Mouse (Mus musculus): ENCODE data around the gene Ldlrad3. TPM values are rescaled to one million over a fixed set of nuclear protein-coding genes. Genes with fewer than 3 reads are reported as not detected.

Ldlrad3 gene
- polyA plus RNA-seq, 1 experiment: 1.3 TPM

DNA sequence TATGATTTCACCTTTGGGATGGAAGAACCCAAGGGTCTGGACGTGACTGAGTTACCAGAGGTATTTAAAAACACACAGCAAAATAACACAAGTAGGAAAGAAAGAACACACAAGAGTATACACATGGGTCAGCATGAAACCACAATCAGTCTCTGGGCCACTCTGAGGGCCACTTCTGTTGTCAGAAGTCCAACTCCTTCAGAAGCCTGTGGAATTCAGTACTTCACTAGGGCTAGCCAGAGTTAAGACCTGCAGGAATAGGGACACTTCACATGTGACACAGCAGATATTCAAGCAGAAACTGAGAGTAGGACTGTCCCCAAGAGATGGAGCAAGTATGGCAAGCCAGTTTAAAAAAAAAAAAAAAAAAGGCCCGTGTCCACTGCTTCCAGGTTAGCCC, 80.7 kb downstream of the Ldlrad3 start:
- H3K36me3 ChIP-seq (ENCODE audit: control insufficient read depth, insufficient read depth, low read length): no peaks in the 10 kb centered on the region
- no peaks in the 10 kb centered on the region; the same call in 1 of the 2 replicates for H3K27me3 ChIP-seq (ENCODE audit: control insufficient read depth, insufficient read depth, low read length)
- H3K4me3 ChIP-seq (ENCODE audit: low read depth, low read length): no peak overlapping the region
- H3K27ac ChIP-seq (ENCODE audit: insufficient read depth, low read depth, low read length): no peak overlapping the region
- WGBS: 68% methylated on average over 2 of the region's 2 CpGs
- TF ChIP-seq CTCF (IDR thresholded peaks at IDR 0.05; ENCODE audit: extremely low read depth, insufficient read length, insufficient replicate concordance, low read depth, low read length) (no peak), POLR2A (IDR thresholded peaks at IDR 0.05; ENCODE audit: low read depth, low read length) (no peak)
- H3K4me1 ChIP-seq (ENCODE audit: control insufficient read depth, insufficient read depth, insufficient read length, low read length): no peaks in the 10 kb centered on the region

DNA sequence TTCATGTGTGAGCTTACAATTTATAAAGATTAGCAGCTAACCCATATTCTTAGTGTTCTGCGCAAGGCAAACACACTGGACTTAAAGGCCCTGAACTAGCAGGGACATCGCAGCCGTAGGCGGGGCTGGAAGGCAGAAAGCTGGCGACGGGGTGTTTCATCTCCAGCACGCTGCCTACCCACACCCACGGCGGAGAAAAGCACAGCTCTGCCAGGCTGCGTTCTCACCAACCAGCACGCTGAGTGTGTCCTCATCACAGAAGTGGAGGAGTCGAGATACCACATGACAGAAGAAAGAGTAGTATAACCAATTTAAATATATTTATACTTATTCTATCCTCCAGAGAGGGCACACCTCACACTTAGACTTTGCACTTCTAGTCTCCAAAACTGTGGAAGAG, 82.2 kb downstream of the Ldlrad3 start:
- H3K27me3 ChIP-seq (ENCODE audit: control insufficient read depth, insufficient read depth, low read length): no peaks in the 10 kb centered on the region
- H3K4me3 ChIP-seq (ENCODE audit: low read depth, low read length): no peak overlapping the region
- 72% methylated on average over 12 of the region's 12 CpGs for WGBS
- TF ChIP-seq CTCF (IDR thresholded peaks at IDR 0.05; ENCODE audit: extremely low read depth, insufficient read length, insufficient replicate concordance, low read depth, low read length) (no peak), POLR2A (IDR thresholded peaks at IDR 0.05; ENCODE audit: low read depth, low read length) (no peak)
- H3K36me3 ChIP-seq (ENCODE audit: control insufficient read depth, insufficient read depth, low read length): no peaks in the 10 kb centered on the region
- H3K4me1 ChIP-seq (ENCODE audit: control insufficient read depth, insufficient read depth, insufficient read length, low read length): no peaks in the 10 kb centered on the region
- H3K27ac ChIP-seq (ENCODE audit: insufficient read depth, low read depth, low read length): no peak overlapping the region

DNA sequence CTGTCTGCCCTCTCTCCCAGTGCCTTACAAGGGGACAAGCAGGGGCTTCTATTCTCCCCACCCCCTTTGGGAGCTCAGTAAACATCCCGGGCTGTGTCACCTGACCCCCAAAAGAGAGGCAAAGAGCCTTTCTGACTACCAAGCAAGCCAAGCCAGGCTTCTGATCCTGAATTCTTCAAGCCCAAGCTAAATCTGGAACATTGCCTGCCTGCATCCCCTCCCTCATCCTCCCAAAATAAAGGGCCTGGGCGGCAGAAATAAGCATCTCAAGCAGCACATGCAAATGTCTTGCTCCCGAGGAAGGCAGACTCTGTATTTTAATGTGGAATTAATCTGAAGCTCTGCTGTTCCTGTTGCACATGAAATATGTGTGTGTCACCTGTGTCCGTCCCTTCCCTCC, 85.7 kb downstream of the Ldlrad3 start:
- Histone ChIP-seq H3K4me3 (ENCODE audit: low read depth, low read length) (no peak overlapping the region), H3K27ac (ENCODE audit: insufficient read depth, low read depth, low read length) (no peak overlapping the region), H3K27me3 (ENCODE audit: control insufficient read depth, insufficient read depth, low read length) (no peaks in the 10 kb centered on the region), H3K36me3 (ENCODE audit: control insufficient read depth, insufficient read depth, low read length) (no peaks in the 10 kb centered on the region), H3K4me1 (ENCODE audit: control insufficient read depth, insufficient read depth, insufficient read length, low read length) (no peaks in the 10 kb centered on the region)
- TF ChIP-seq CTCF (IDR thresholded peaks at IDR 0.05; ENCODE audit: extremely low read depth, insufficient read length, insufficient replicate concordance, low read depth, low read length) (no peak), POLR2A (IDR thresholded peaks at IDR 0.05; ENCODE audit: low read depth, low read length) (no peak)
- 71% methylated on average over 4 of the region's 4 CpGs for WGBS

DNA sequence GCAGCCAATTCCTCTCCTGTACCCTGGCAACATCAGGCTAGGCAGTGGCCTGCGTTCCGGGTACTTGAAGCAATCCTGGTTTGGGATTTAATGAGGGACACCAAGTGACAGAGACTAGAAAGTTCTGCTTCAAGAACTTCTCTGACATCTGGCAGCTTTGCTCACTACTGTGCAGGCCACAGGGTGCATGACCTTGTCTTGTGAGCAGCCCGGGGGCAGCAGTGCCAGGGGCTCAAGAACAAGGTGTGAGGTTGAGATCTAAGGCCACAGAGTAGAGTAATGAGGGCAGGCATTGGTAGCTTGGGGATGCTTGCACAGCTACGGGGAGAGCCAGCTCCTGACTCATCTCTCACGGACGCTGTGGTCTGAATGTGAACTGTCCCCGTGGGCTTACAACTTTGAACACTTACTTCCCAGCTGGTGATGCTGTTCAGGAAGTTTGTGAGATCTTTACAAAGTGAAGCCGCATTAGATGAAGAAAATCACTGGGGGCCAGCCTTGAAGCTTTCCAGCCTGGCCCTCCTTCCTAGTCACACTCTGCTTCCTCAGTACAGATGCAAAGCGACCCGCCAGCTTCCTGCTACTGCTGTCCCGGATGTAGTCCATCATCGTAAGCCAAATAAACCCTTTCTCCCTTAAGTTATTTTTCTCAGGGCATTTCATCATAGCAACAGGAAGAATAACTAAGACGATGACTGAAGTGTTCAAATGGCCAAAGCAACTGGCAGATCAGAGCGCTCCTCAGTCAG, 86.3 kb downstream of the Ldlrad3 start:
- Histone ChIP-seq H3K27me3 (ENCODE audit: control insufficient read depth, insufficient read depth, low read length) (no peaks in the 10 kb centered on the region), H3K27ac (ENCODE audit: insufficient read depth, low read depth, low read length) (no peak overlapping the region; the same call in 1 of the 2 replicates), H3K36me3 (ENCODE audit: control insufficient read depth, insufficient read depth, low read length) (no peaks in the 10 kb centered on the region), H3K4me1 (ENCODE audit: control insufficient read depth, insufficient read depth, insufficient read length, low read length) (no peaks in the 10 kb centered on the region), H3K4me3 (ENCODE audit: low read depth, low read length) (no peak overlapping the region)
- TF ChIP-seq POLR2A (IDR thresholded peaks at IDR 0.05; ENCODE audit: low read depth, low read length) (no peak), CTCF (IDR thresholded peaks at IDR 0.05; ENCODE audit: extremely low read depth, insufficient read length, insufficient replicate concordance, low read depth, low read length) (no peak)
- WGBS: 74% methylated on average over 14 of the region's 14 CpGs

DNA sequence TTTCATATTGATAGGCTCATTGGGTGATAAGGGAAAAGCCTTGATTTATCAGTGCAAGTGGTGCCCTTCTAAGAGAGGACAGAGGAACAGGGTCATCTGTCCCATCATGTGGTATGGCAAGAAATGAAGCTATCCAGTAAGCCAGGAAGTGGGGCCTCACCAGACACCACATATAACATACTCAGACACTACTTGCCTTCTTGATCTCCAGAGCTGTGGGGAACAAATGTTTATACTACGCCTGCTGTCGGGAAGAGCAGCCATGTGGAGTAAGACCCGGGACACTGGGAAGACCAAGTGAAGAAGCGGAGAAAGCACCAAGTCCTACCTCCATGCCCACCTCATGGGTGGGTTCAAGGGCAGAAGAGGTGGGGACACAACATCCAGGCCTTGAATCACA, 86.9 kb downstream of the Ldlrad3 start:
- TF ChIP-seq CTCF (IDR thresholded peaks at IDR 0.05; ENCODE audit: extremely low read depth, insufficient read length, insufficient replicate concordance, low read depth, low read length) (no peak), POLR2A (IDR thresholded peaks at IDR 0.05; ENCODE audit: low read depth, low read length) (no peak)
- H3K27ac ChIP-seq (ENCODE audit: insufficient read depth, low read depth, low read length): no peak overlapping the region; the same call in 1 of the 2 replicates
- WGBS: 84% methylated on average over 4 of the region's 4 CpGs

DNA sequence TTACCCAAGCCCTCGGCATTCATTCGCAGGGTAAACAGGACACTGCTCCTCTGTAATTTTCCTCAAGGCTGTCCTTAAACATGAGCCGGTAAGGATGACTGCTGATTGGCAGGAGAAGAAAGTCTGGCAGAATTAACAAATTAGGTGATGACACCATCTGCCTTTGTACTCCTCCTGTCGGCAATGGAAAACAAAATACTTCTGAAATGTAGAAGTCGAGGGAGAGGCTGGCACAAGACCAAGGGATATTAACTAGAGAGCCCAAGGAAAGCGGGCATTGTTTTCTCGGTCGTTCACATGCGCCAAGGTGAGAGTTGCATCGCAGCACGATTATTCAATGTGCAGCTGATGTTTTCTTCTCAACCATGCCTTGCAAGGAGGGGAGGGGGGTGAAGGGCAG, 91.4 kb downstream of the Ldlrad3 start:
- Histone ChIP-seq H3K4me1 (ENCODE audit: control insufficient read depth, insufficient read depth, insufficient read length, low read length) (no peaks in the 10 kb centered on the region), H3K27ac (ENCODE audit: insufficient read depth, low read depth, low read length) (no peak overlapping the region), H3K36me3 (ENCODE audit: control insufficient read depth, insufficient read depth, low read length) (no peaks in the 10 kb centered on the region), H3K4me3 (ENCODE audit: low read depth, low read length) (no peak overlapping the region), H3K27me3 (ENCODE audit: control insufficient read depth, insufficient read depth, low read length) (no peaks in the 10 kb centered on the region)
- no peak for TF ChIP-seq POLR2A (IDR thresholded peaks at IDR 0.05; ENCODE audit: low read depth, low read length)
- no peak for TF ChIP-seq CTCF (IDR thresholded peaks at IDR 0.05; ENCODE audit: extremely low read depth, insufficient read length, insufficient replicate concordance, low read depth, low read length)
- WGBS: 67% methylated on average over 11 of the region's 11 CpGs

More for the DNA sequence above, 86.9 kb downstream of the Ldlrad3 start:
- Histone ChIP-seq H3K4me1 (ENCODE audit: control insufficient read depth, insufficient read depth, insufficient read length, low read length) (no peaks in the 10 kb centered on the region), H3K27me3 (ENCODE audit: control insufficient read depth, insufficient read depth, low read length) (no peaks in the 10 kb centered on the region), H3K4me3 (ENCODE audit: low read depth, low read length) (no peak overlapping the region), H3K36me3 (ENCODE audit: control insufficient read depth, insufficient read depth, low read length) (no peaks in the 10 kb centered on the region)

DNA sequence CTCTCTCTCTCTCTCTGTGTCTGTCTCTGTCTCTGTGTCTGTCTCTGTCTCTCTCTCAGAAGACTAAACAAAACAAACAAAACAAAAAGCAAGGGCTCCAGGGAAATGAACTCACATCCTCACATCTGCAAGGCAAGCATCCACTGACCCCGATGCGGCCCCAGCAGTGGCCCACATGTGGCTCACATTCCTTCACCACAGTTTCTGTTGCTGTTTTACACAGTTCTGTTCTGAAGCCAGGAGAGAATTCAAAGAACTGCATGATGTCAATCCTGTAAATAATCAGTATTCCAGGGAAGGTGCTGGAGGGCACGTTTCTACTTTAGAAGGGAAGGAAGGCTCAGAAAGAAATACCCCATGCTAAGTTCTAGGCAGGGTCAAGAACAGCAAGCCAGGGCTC, 91.9 kb downstream of the Ldlrad3 start:
- Histone ChIP-seq H3K4me3 (ENCODE audit: low read depth, low read length) (no peak overlapping the region), H3K27ac (ENCODE audit: insufficient read depth, low read depth, low read length) (no peak overlapping the region), H3K36me3 (ENCODE audit: control insufficient read depth, insufficient read depth, low read length) (no peaks in the 10 kb centered on the region), H3K4me1 (ENCODE audit: control insufficient read depth, insufficient read depth, insufficient read length, low read length) (no peaks in the 10 kb centered on the region), H3K27me3 (ENCODE audit: control insufficient read depth, insufficient read depth, low read length) (no peaks in the 10 kb centered on the region)
- whole genome bisulfite sequencing: 71% methylated on average over 3 of the region's 3 CpGs
- no peak for TF ChIP-seq CTCF (IDR thresholded peaks at IDR 0.05; ENCODE audit: extremely low read depth, insufficient read length, insufficient replicate concordance, low read depth, low read length)
- no peak for TF ChIP-seq POLR2A (IDR thresholded peaks at IDR 0.05; ENCODE audit: low read depth, low read length)
